Mouse (Mus musculus): ENCODE measurements around the gene Cyp26b1.

DNA sequence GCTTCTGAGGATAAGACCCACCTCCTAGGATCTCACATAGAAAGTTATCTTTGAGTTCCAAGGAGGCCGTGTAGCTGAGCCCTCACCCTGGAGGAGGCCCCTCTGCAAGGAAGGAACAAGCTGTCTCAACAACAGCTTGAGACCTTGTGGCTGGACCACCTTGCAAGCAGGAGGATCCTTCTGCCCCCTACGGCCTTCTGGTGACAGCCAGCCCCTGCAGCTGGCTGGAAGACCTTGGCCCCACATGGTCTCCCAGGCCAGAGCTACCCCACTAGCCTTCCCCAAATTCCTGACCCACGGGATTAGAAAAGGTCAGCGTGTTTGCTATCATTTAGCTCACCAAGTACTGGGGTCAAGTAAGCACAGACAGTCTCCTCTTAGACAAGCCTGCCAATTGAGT lies 30.8 kb downstream of the Cyp26b1 start:
- no peak for TF ChIP-seq CTCF (IDR thresholded peaks at IDR 0.05; ENCODE audit: low read depth)
- no peak for TF ChIP-seq EP300 (IDR thresholded peaks at IDR 0.05; ENCODE audit: low read depth)

Data from heart, postnatal 0 days (tissue).